Mouse (Mus musculus) small intestine, adult 2 months (tissue): ENCODE results near the gene Tgds. TPM values are rescaled to one million over a fixed set of nuclear protein-coding genes. Genes with fewer than 3 reads are reported as not detected.
A peak's percentile ranks its signal among the peaks of the same experiment; 100 is the strongest.
"Not testable (repeated sequence)": the region's sequence is repeated elsewhere in the genome, so short reads cannot be mapped to it uniquely, and the experiment has no call there.

Source experiments
- H3K27ac ChIP-seq: fragments of 200-500 bp; 2 replicates; pipeline ENCODE4 v1.5.1; 2012; ENCODE audit warnings: low read depth, low read length, control low read depth, inconsistent platforms; ENCODE audit not compliant: insufficient read depth
- H3K27me3 ChIP-seq: fragments of 200-500 bp; 2 replicates; pipeline ENCODE4 v1.6.1; 2012; ENCODE audit warnings: mild to moderate bottlenecking, moderate library complexity, low read length, inconsistent platforms; ENCODE audit not compliant: control insufficient read depth, insufficient read depth
- H3K36me3 ChIP-seq: fragments of 200-500 bp; 2 replicates; pipeline ENCODE4 v1.6.1; 2012; ENCODE audit warnings: mild to moderate bottlenecking, low read length, control low read depth, inconsistent platforms; ENCODE audit not compliant: control insufficient read depth, insufficient read depth
- H3K4me1 ChIP-seq: fragments of 200-500 bp; 2 replicates; pipeline ENCODE4 v1.6.1; 2012; ENCODE audit warnings: low read length, inconsistent platforms, mixed read lengths; ENCODE audit not compliant: control insufficient read depth, insufficient read depth, insufficient read length
- H3K4me3 ChIP-seq: fragments of 200-500 bp; 2 replicates; pipeline ENCODE4 v1.5.1; 2012; ENCODE audit warnings: low read depth, mild to moderate bottlenecking, control low read depth, inconsistent platforms, low read length, moderate library complexity
- CTCF ChIP-seq: fragments of 200-500 bp; IDR thresholded peaks from 2 replicates; pipeline ENCODE4 v1.5.1; 2012; ENCODE audit warnings: low read depth, mild to moderate bottlenecking, control low read depth, inconsistent platforms, low read length, moderate library complexity, mixed read lengths; ENCODE audit not compliant: insufficient replicate concordance, insufficient read length; ENCODE audit errors: extremely low read depth
- POLR2A ChIP-seq: fragments of 200-500 bp; IDR thresholded peaks from 2 replicates; pipeline ENCODE4 v1.6.1; 2012; ENCODE audit warnings: low read depth, mild to moderate bottlenecking, control low read depth, inconsistent platforms, low read length, moderate library complexity
- WGBS: fragments of 180-500 bp; shearing (Covaris S2); methylation state at CpG from one replicate; pipeline ENCODE4 v1.1.7; 2018; 5-methylcytosine and 5-hydroxymethylcytosine counted together
- polyA plus RNA-seq: library from polyadenylated mRNA; depleted of rRNA; stranded (reverse); fragments of >200 nt; gene quantifications from 2 replicates; pipeline ENCODE4 v1.2.3, GENCODE M21; 2012

Tgds gene
- polyA plus RNA-seq, 1 experiment = 5.6 TPM

DNA sequence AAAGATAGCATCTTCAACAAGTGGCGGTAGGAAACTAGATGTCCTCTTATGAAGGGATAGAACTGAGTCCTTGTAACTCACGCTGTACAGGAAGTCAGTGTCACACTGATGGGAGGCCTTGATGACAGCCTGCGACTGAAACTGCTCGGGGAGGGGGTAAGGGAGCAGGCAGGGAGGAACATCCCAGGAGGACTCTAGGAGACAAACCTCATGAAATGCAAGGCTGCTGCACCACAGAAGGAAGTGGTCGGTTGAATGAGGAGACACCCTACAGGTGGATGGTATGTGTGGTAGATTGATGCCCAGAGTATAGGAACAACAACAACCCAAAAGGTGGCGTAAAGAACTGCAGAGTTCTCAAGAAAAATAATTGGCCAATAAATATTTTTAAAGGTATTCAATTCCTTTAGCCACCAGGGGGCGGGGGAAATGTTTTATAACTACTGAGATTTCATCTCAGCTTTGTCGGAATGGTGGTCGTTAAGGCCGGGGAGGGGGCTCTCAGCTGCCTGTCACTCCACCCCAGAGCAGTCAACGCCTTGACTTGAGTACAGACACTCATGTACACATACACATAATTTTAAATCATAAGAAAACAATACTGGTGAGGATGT is 41.1 kb upstream of the Tgds start:
- 65% methylated on average over 11 of the region's 11 CpGs for WGBS
- no peak overlapping the region for H3K27ac ChIP-seq
- TF ChIP-seq CTCF (no peak), POLR2A (no peak)
- no peaks in the 10 kb centered on the region for H3K36me3 ChIP-seq
- no peaks in the 10 kb centered on the region for H3K4me1 ChIP-seq
- H3K4me3 ChIP-seq = no peak overlapping the region
- no peaks in the 10 kb centered on the region for H3K27me3 ChIP-seq

DNA sequence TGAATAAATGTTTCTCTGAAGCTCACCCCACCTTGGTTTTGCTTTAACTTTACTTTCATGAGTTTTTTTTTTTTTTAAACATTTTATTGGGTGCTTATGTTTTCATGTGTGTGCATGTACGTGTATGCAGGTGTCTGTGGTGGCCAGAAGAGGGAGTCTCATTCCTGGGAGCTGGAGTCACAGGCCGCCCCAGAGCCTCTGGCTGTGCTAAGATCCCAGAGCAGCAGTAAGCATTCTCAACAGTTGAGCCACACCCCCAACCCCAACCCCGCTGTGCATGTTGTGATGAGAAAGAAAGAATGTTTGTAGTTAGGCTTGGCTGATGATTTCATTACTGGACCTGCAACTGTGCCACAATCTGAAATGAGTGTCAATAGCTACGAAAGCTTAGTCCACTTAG is 36.2 kb upstream of the Tgds start:
- no peak overlapping the region for H3K4me3 ChIP-seq
- H3K4me1 ChIP-seq = no peaks in the 10 kb centered on the region
- 97% methylated on average over 4 of the region's 4 CpGs for WGBS
- no peak overlapping the region for H3K27ac ChIP-seq
- H3K36me3 ChIP-seq = no peaks in the 10 kb centered on the region
- no peak for TF ChIP-seq CTCF
- TF ChIP-seq POLR2A = no peak
- H3K27me3 ChIP-seq = no peaks in the 10 kb centered on the region

DNA sequence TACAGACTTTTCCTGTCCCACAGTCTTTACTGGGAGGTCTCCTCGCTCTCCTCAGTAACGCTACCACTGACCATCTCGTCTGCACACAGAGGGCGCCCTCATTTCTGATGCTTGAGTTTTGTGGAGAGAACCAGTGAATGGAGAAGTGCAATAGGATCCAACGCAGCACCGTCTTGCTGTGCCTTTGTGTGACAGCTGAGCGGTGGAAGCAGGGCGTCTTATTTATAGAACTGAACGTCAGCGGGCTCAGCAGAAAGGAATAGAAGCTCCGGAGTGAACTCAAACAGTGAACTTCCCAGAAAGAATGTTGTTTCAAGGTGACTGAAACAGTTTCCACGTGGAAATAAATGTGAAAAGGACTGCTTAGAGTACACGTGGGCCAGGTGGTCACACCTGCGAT is 30.1 kb upstream of the Tgds start:
- no peak overlapping the region for H3K4me3 ChIP-seq
- WGBS = 89% methylated on average over 14 of the region's 14 CpGs
- TF ChIP-seq CTCF = no peak
- no peak for TF ChIP-seq POLR2A
- H3K27ac ChIP-seq = no peak overlapping the region
- H3K36me3 ChIP-seq = peaks cover 35% of the 10 kb centered on the region
- no peaks in the 10 kb centered on the region for H3K4me1 ChIP-seq
- no peaks in the 10 kb centered on the region for H3K27me3 ChIP-seq

DNA sequence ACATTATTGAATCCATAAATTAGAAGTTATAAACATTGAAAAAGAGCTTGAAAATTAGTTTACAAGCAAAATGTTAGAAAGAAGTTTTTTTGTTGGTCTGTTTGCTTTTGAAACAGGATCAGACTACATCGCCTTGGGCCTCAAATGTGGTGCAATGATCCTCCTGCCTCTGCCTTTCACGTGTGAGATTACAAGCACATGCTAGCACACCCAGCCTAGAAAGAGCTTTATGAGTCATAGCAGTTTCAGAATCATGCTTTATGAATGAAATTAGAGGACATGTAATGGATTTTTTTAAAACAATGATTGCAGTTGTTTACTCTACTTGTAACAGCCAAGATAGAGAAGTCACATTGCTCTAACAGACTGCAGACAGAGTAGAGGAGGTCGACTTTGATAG is 29.2 kb upstream of the Tgds start:
- WGBS = 64% methylated on average over 3 of the region's 3 CpGs
- Histone ChIP-seq H3K4me1 (no peaks in the 10 kb centered on the region), H3K27ac (no peak overlapping the region), H3K4me3 (no peak overlapping the region), H3K36me3 (peaks cover 35% of the 10 kb centered on the region), H3K27me3 (no peaks in the 10 kb centered on the region)
- no peak for TF ChIP-seq CTCF
- TF ChIP-seq POLR2A = no peak

GRCm38 (mm10) chr14:118157146-118157545 is 24.6 kb upstream of the Tgds start:
- H3K27me3 ChIP-seq = no peaks in the 10 kb centered on the region
- WGBS = 31% methylated on average over 5 of the region's 5 CpGs
- H3K4me1 ChIP-seq = no peaks in the 10 kb centered on the region
- TF ChIP-seq POLR2A (no peak), CTCF (peak; percentile 94)
- H3K36me3 ChIP-seq = peaks cover 31% of the 10 kb centered on the region
- H3K27ac ChIP-seq = no peak overlapping the region
- H3K4me3 ChIP-seq = no peak overlapping the region

- no peak overlapping the region for H3K27ac ChIP-seq
- H3K4me1 ChIP-seq = no peaks in the 10 kb centered on the region
- peaks cover 29% of the 10 kb centered on the region for H3K36me3 ChIP-seq
- no peaks in the 10 kb centered on the region for H3K27me3 ChIP-seq
- no peak for TF ChIP-seq CTCF
- TF ChIP-seq POLR2A = no peak
- H3K4me3 ChIP-seq = no peak overlapping the region
- WGBS = 86% methylated on average over 10 of the region's 10 CpGs
Observed at GRCm38 (mm10) chr14:118156740-118157139, 24.2 kb upstream of the Tgds start.

- H3K27me3 ChIP-seq, H3K27ac ChIP-seq, H3K4me1 ChIP-seq, H3K4me3 ChIP-seq: not testable (repeated sequence)
- WGBS = 94% methylated on average over 16 of the region's 16 CpGs
- H3K36me3 ChIP-seq = peaks cover 24% of the 10 kb centered on the region
Observed at GRCm38 (mm10) chr14:118156056-118156455, 23.5 kb upstream of the Tgds start.

GRCm38 (mm10) chr14:118152294-118152651 is 19.7 kb upstream of the Tgds start:
- no peak overlapping the region for H3K4me3 ChIP-seq
- H3K27me3 ChIP-seq = no peaks in the 10 kb centered on the region
- H3K4me1 ChIP-seq = peaks cover 5% of the 10 kb centered on the region
- peaks cover 8% of the 10 kb centered on the region for H3K36me3 ChIP-seq
- H3K27ac ChIP-seq = no peak overlapping the region
- TF ChIP-seq POLR2A (no peak), CTCF (no peak)
- 96% methylated on average over 8 of the region's 8 CpGs for WGBS
